Mouse (Mus musculus) thymus, postnatal 0 days (tissue): ENCODE data around the gene Zscan22. TPM values are rescaled to one million over a fixed set of nuclear protein-coding genes. Genes with fewer than 3 reads are reported as not detected.
"Not testable (repeated sequence)": the region's sequence is repeated elsewhere in the genome, so short reads cannot be mapped to it uniquely, and the experiment has no call there.

Experiments used
- DNase-seq: peaks from one replicate; pipeline ENCODE4 v3.0.0-alpha.2; 2015; ENCODE audit warnings: low spot score
- polyA plus RNA-seq: library from polyadenylated mRNA; unstranded; fragments of >200 nt; fragmentation: Nextera tagmentation; extraction: Ambion mirVana; gene quantifications from 2 replicates; pipeline ENCODE4 v1.2.1, GENCODE M21; 2015

Zscan22 gene
- polyA plus RNA-seq, 1 experiment from 2014 or later, result 4.6 TPM

GRCm38 (mm10) chr7:12927693-12928589 lies 30.3 kb downstream of the Zscan22 start:
- DNase-seq, result no peak

- DNase-seq, result no peak
These were observed 36.1 kb downstream of the Zscan22 start for GRCm38 (mm10) chr7:12933615-12934140.

GRCm38 (mm10) chr7:12934808-12935207 lies 37.2 kb downstream of the Zscan22 start:
- DNase-seq, result no peak

DNA sequence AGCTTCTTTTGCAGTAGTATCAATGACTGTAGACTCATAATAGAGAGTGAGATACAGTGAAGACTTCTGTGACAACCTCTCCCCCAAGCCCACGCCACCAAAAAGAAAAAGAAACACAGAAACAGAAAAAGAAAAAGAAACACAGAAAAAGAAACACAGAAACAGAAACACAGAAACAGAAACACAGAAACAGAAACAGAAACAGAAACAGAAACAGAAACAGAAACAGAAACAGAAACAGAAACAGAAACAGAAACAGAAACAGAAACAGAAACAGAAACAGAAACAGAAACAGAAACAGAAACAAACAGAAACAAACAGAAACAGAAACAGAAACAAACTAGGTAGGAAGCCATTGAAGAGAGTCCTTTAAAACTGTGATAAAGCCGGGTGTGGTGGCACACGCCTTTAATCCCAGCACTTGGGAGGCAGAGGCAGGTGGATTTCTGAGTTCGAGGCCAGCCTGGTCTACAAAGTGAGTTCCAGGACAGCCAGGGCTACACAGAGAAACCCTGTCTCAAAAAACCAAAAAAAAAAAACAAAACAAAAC lies 39.7 kb downstream of the Zscan22 start:
- not testable (repeated sequence) for DNase-seq

DNA sequence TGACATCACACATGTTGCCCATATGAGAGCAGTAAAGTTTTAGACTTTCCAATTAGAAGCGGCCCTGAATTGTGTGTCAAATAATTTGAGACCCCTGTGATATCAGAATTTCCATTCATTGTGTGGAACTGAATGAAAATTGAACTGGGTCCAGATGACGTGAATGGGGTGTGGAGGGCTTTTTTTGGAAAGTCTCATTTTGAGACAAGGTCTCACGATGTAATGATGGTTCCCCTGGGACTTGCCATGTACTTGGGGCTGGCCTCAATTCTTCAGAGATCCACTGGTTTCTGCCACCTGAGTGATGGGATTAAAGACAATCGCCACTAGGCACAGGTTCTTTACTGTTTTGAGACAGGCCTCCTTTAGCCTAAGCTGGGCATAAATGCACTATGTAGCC lies 43.0 kb downstream of the Zscan22 start:
- DNase-seq, result no peak

DNA sequence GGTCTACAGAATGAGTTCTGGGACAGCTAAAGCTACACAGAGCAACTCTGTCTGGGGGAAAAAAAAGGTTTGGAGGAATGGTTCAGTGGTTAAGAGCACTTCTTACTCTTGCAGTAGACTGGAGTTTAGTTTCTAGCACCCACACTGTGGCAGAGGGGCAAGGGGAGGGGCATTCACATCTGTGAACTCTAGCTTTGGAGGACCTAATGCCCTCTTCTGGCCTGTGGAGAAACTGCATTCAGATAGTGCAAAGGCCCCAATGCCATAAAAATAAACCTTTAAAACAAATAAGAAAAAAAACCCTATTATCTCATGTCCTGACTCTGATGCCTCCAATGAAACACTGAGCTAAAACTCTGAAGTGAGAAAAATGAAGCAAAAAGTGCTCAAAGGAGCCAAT lies 45.9 kb downstream of the Zscan22 start:
- peak; percentile 69 for DNase-seq

DNA sequence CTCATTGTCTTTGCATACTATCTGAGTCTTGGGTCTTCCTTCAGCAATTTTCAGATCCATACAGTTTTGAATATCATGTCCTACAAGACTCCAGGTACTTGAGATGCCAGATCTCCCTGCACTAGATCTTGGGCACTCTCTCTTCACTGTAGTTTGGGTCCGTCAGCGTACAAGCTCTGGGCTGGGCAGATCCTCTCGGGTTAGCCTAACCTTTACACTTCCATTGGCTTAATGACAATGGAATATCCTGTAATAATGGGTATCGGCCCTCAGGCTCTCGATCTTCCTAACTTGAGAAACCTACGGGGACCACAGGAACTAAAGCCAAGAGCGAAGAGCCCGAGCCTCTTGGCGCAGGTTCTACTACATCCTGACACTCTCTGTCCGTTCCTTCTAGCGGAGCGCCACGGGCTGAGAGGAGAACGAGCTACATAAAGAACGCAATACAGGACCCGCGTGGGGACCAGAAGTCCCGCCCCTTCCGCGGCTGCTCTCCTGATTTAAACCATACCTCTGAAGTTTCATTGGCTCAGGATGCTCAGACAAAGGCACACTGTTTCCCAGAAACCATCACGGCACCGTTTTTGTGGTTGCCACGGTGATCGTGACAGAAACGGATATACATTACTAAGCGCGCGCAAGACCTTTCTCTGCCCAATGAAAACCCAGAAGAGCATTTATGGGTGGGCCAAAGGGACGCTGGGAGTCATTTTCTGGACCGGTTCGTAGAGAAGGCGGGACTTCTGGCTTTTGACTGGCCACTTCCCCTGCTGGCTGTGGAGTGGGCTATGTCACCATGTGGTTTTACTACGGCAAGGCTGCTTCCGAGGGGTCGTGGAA lies 51.6 kb downstream of the Zscan22 start:
- DNase-seq, result peak; percentile 98

DNA sequence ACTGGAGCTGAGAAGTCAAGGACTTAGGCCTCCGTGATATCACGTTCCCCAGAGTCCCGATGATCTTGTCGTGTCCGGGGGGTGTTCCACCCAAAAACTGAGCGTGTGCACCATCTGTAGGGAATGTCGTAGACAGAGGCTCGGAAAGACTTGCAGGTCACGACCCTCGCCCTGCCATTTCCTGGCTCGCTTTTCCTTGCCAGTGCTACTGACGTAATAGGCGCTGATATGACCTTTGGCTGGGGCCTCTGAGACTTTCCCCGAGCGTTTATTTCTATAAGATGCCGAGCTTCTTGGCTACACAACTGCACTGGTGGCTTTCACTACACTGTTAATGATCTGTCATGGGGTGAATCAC lies 52.2 kb downstream of the Zscan22 start:
- DNase-seq, result no peak

DNA sequence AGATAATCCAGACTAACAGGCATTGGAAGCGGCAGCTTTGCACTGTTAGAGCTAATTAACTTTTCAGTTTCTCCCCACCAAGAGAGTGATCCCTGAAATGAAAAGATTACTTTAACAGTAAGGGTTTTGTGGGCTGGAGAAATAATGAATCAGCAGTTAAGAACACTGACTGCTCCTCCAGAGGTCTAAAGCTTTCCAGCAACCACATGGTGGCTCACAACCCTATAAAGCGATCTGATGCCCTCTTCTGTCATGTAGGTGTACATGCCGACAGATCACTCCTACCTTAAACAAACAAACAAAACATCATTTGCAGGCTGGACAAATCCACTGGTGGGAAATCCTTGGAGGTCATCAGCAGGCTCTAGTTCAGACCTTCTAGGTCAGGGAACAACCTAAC lies 57.3 kb downstream of the Zscan22 start:
- peak; percentile 27 for DNase-seq

DNA sequence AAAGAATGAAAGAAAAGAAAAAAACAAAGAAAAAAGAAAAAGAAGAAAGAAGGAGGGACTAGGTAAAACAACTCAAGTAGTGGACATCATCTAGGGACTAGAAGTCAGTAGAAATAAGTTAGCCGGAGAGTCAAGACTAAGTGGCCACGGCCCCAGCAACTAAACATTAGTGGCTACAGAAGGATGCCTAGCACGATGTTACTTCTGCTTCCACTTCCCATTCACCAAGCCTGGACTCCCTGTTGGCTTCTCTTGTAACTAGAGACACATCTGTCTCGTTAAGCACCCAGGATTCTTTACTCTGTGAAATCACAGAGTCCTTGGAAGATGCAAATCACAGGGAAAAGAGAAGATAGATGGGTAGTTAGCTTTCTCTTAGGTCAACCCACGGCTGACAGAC lies 59.9 kb downstream of the Zscan22 start:
- no peak for DNase-seq

Other genes starting within 250 kb of the Zscan22 start
- gene Vmn2r55, start 212.8 kb upstream of the Zscan22 start, polyA plus RNA-seq, result not detected in 2 replicates
- not detected in 2 replicates for gene Vmn2r56, start 162.8 kb upstream of the Zscan22 start, polyA plus RNA-seq
- 1.2 and 1.5 TPM in 2 replicates for gene Zscan18, start 94.2 kb upstream of the Zscan22 start, polyA plus RNA-seq
- 11.0 and 17.6 TPM in 2 replicates for gene Zfp329, start 79.0 kb upstream of the Zscan22 start, polyA plus RNA-seq
- gene Zfp110, start 63.1 kb upstream of the Zscan22 start, polyA plus RNA-seq, result 34.5 and 36.7 TPM in 2 replicates
- gene Zfp128, start 16.6 kb upstream of the Zscan22 start, polyA plus RNA-seq, result 1.9 and 2.4 TPM in 2 replicates
- gene Rps5, start 24.5 kb downstream of the Zscan22 start, polyA plus RNA-seq, result 1,115 and 1,143 TPM in 2 replicates
- 0.22 and 0.42 TPM in 2 replicates for gene Rnf225, start 29.6 kb downstream of the Zscan22 start, polyA plus RNA-seq
- gene Zfp324, start 68.0 kb downstream of the Zscan22 start, polyA plus RNA-seq, result 4.9 and 5.0 TPM in 2 replicates
- 5.7 and 5.8 TPM in 2 replicates for gene Zfp446, start 80.0 kb downstream of the Zscan22 start, polyA plus RNA-seq
- gene Slc27a5, start 100.4 kb downstream of the Zscan22 start, polyA plus RNA-seq, result 0.06 and 0.08 TPM in 2 replicates
- 236 and 274 TPM in 2 replicates for gene Trim28, start 101.3 kb downstream of the Zscan22 start, polyA plus RNA-seq
- 27.8 and 30.8 TPM in 2 replicates for gene Zbtb45, start 112.2 kb downstream of the Zscan22 start, polyA plus RNA-seq
- 226 and 230 TPM in 2 replicates for gene Chmp2a, start 137.0 kb downstream of the Zscan22 start, polyA plus RNA-seq
- 90.8 and 91.5 TPM in 2 replicates for gene Ube2m, start 140.5 kb downstream of the Zscan22 start, polyA plus RNA-seq
- 1.1 and 1.6 TPM in 2 replicates for gene Mzf1, start 156.9 kb downstream of the Zscan22 start, polyA plus RNA-seq
- not detected in 2 replicates for gene Vmn1r85, start 197.4 kb downstream of the Zscan22 start, polyA plus RNA-seq
- gene Vmn1r86, start 222.1 kb downstream of the Zscan22 start, polyA plus RNA-seq, result not detected in 2 replicates
- not detected in 2 replicates for gene Vmn1r87, start 242.3 kb downstream of the Zscan22 start, polyA plus RNA-seq